Mouse (Mus musculus): ENCODE results near the gene H3f3a.

Gene H3f3a

DNA sequence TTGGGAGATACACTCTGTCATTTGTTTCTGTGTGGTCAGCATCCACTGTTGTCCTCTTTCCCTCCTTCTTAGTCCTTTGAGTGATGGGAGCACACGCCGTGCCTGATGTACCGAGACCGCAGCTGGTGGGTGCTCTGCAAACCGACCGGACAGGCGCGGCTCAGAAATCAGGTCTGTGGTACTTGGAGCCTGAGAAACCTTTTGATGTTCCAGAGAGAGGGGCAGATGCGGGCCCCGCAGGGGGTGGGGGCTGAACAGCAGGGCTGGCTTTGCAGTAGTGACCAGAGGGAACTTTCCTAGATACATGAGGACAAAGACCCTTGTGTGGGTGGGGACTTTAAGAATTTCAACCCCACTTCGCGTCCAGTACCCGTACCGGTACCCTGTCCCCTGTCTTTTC is 50.4 kb downstream of the H3f3a start:
- in situ Hi-C loops (cut with MboI; ENCODE audit: low sequenced_read_pairs): loop anchor here (10.0 kb wide), 1 partner anchor 329 kb away; no protein-coding TSS in a partner anchor

DNA sequence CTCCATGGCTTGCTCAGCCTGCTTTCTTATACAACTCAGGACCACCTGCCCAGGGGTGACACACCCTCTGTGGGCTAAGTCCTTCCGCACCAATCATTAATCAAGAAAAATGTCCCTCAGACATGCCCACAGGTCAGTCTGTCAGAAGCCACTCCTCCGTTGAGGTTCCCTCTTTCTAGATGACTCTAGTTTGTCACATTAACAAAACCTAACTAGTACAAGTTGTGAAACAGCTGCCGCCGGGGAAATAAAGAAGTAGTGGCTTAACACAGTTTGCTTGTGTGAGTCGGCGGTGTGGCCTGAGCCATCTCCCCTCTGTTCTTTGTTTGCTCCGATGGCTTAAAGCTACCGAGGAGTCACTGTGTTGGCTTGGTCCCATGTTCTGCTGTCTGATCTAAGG is 51.1 kb downstream of the H3f3a start:
- in situ Hi-C loops (cut with MboI; ENCODE audit: low sequenced_read_pairs): loop anchor here (10.0 kb wide), 1 partner anchor 328 kb away; no protein-coding TSS in a partner anchor

DNA sequence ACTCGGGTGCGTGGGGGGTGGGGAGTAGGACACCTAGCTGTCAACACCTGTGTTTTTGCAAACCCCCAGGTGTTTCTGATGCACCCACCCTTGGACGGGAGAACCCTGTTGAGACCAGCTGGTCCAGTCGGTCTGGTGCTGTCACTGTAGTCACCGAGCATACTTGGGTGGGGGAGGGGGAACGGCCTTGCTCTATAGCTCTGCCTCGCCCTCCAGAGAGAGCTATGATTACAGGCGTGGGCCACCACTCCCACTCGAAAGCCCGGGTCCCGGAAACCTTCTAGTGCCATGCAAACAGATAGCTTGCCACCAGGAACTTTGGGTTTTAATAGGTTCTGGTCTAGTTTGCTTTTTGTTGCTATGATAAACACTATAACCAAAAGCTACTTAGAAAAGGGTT is 51.6 kb downstream of the H3f3a start:
- in situ Hi-C loops (cut with MboI; ENCODE audit: low sequenced_read_pairs): loop anchor here (10.0 kb wide), 1 partner anchor 327 kb away; no protein-coding TSS in a partner anchor

- in situ Hi-C loops (cut with MboI; ENCODE audit: low sequenced_read_pairs): no loop called here
Measured at GRCm38 (mm10) chr1:180757956-180758520, 55.7 kb downstream of the H3f3a start.

DNA sequence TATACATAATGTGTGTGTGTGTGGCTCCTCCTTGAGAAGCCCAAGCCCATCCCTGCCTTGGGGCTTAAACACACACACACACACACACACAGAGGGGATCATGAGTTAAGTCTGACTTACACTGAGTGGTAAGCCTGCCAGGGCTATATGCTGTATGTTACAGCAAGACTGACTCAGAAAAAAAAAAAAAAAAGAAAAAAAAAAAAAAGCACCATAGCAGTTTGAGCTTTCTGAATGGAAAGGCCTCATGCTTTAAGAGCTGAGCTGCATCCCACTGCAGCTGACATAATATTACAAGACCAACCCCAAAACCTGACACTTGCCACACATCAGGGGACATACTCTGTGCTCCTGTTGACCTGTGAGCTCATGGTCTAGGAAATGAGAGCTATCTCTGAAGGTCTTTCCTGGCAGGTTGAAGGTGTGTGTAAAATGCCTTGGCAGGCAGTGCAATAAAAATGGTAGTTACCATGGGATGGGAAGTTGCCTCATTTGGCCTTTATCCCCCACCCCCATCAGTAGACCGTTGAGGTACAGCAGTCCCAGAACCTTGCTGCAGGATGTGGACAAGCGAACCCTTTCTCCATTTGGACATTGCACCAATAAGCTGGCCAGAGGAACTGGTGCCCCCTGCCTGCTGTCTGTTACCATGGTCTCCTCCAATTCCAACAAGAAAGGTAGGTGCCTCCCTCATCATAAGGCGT is 56.3 kb downstream of the H3f3a start:
- in situ Hi-C loops (cut with MboI; ENCODE audit: low sequenced_read_pairs): no loop called here

DNA sequence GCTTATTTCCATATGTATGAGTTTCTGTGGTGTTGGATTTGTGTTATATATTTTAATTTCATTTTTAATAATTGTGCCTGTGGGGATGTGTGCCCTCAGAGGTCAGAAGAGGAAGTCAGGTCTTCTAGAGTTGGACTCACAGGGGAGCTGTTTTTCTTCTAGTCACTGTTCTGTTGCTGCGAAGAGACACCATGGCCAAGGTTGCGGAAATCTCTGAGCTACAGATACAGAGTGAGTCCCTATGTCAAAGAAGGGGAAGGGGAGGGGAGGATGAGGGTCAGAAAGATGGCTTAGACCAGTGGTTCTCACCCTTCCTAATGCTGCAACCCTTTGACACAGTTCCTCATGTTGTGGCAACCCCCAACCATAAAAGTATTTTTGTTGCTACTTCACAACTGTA is 57.0 kb downstream of the H3f3a start:
- in situ Hi-C loops (cut with MboI; ENCODE audit: low sequenced_read_pairs): no loop called here

DNA sequence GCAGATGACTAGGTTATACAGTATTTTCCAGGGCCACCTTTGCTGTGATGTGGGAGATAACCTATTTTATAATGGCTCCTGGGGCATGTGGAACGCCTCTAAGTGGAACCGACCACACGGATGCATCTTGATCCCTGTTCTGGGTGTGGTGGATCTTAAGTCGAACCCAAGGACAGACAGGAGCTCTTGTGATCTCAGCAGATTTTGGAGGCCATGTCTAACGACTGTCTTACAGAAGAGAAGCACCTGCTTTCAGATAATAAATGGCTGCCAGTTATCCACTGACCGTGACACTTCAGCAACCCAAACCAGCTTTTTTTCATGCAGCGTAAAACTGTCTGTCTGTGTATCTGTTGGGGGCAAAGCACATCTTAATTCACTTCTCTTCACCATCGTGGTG is 59.4 kb downstream of the H3f3a start:
- in situ Hi-C loops (cut with MboI; ENCODE audit: low sequenced_read_pairs): no loop called here

DNA sequence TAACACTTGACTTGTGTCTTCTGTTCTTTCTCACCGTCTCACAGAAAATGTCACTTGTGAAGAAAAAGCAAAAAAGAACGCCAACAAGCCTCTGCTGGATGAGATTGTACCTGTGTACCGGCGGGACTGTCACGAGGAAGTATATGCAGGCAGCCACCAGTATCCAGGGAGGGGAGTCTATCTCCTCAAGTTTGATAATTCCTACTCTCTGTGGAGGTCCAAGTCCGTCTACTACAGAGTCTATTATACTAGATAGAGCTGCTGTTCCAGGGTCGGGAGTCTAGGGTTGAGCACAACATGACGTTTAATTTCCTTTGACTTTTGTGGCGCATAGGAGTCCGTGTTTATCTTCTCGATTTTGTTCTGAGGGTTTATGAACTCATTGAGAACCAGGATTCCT is 61.6 kb downstream of the H3f3a start:
- in situ Hi-C loops (cut with MboI; ENCODE audit: low sequenced_read_pairs): no loop called here

Data from CH12F3 (cell line).